Mouse (Mus musculus) B cell, adult 2 months (primary cell): ENCODE results near the gene Abhd12b.

ENCODE experiments used
- DNase-seq, 2 experiments: peaks; one replicate each; pipeline ENCODE4 v3.0.0; 2022

The Abhd12b gene

GRCm38 (mm10) chr12:70153842-70154241 is at the start of gene Abhd12b:
TSS of gene Abhd12b (plus strand) at chr12:70154142.
- no peak for DNase-seq

- DNase-seq = no peak
Observed at GRCm38 (mm10) chr12:70104199-70104598, 49.7 kb upstream of the Abhd12b start.

GRCm38 (mm10) chr12:70104776-70105420 is 49.0 kb upstream of the Abhd12b start:
- peak; percentile 26 to 32 for DNase-seq

GRCm38 (mm10) chr12:70105885-70106284 is 48.1 kb upstream of the Abhd12b start:
- no peak for DNase-seq

GRCm38 (mm10) chr12:70106508-70106907 is 47.4 kb upstream of the Abhd12b start:
- no peak for DNase-seq

GRCm38 (mm10) chr12:70108104-70108503 is 45.8 kb upstream of the Abhd12b start:
- no peak for DNase-seq

- DNase-seq = peak; percentile 30 to 34
Observed at GRCm38 (mm10) chr12:70109921-70110320, 44.0 kb upstream of the Abhd12b start.

- no peak for DNase-seq
Observed at GRCm38 (mm10) chr12:70110375-70111116, 43.4 kb upstream of the Abhd12b start.

- DNase-seq = no peak
Observed at GRCm38 (mm10) chr12:70111117-70111366, 42.9 kb upstream of the Abhd12b start.

- peak; percentile 71 to 78 for DNase-seq
Observed at GRCm38 (mm10) chr12:70111367-70112089, 42.4 kb upstream of the Abhd12b start.

GRCm38 (mm10) chr12:70112090-70112383 is 41.9 kb upstream of the Abhd12b start:
- no peak for DNase-seq

GRCm38 (mm10) chr12:70113351-70113750 is 40.6 kb upstream of the Abhd12b start, which contains the start of gene Nin:
TSS of gene Nin (minus strand) at chr12:70113717.
- DNase-seq = no peak

- DNase-seq = no peak
Observed at GRCm38 (mm10) chr12:70117146-70117545, 36.8 kb upstream of the Abhd12b start.

- DNase-seq = no peak
Observed at GRCm38 (mm10) chr12:70118721-70119345, 35.1 kb upstream of the Abhd12b start.

GRCm38 (mm10) chr12:70119552-70119951 is 34.4 kb upstream of the Abhd12b start:
- peak in 1 of 2 experiments; percentile 31 for DNase-seq

GRCm38 (mm10) chr12:70126626-70127025 is 27.3 kb upstream of the Abhd12b start:
- DNase-seq = no peak

GRCm38 (mm10) chr12:70129105-70129504 is 24.8 kb upstream of the Abhd12b start:
- peak; percentile 20 to 37 for DNase-seq

- no peak for DNase-seq
Observed at GRCm38 (mm10) chr12:70131042-70131675, 22.8 kb upstream of the Abhd12b start.

GRCm38 (mm10) chr12:70134627-70135235 is 19.2 kb upstream of the Abhd12b start:
- DNase-seq = no peak

GRCm38 (mm10) chr12:70136185-70136756 is 17.7 kb upstream of the Abhd12b start:
- DNase-seq = peak; percentile 73 to 79

- peak; percentile 16 to 17 for DNase-seq
Observed at GRCm38 (mm10) chr12:70137095-70137494, 16.8 kb upstream of the Abhd12b start.

GRCm38 (mm10) chr12:70137626-70138025 is 16.3 kb upstream of the Abhd12b start:
- DNase-seq = no peak
